Mouse (Mus musculus) cerebellum, postnatal 14 days (tissue): ENCODE measurements around the gene Gigyf2.

Experiments used
- DNase-seq, 2 experiments: peaks; one replicate each; pipeline ENCODE4 v3.0.0; 2021; ENCODE audit warnings: mixed read lengths in 2 of 2

Gene Gigyf2

GRCm38 (mm10) chr1:87326742-87327163 lies at the start of gene Gigyf2:
Gene Gigyf2, plus strand, starts transcription at chr1:87326998.
- peak; percentile 97 to 98 for DNase-seq

DNA sequence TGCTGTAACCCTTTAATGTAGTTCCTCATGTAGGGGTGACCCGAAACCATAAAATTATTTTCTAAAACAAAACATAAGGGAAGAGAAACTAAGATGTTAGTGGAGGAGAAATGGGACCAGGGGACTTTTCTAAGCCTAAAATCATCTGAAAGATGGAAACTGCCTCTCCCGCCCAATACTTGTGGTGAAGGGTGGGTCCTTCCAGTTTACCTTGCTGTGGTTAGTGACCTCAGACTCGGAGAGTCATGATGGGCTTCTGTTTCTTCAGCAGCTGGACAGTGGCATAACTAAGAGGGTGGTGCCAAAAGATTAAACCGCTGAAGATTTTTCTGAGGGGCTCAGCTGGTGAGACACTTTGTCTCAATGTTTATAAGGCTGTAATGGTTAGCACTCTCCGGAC lies 46.5 kb upstream of the Gigyf2 start:
- no peak for DNase-seq

- DNase-seq, result no peak
These were observed 45.0 kb upstream of the Gigyf2 start for GRCm38 (mm10) chr1:87281599-87282412.

DNA sequence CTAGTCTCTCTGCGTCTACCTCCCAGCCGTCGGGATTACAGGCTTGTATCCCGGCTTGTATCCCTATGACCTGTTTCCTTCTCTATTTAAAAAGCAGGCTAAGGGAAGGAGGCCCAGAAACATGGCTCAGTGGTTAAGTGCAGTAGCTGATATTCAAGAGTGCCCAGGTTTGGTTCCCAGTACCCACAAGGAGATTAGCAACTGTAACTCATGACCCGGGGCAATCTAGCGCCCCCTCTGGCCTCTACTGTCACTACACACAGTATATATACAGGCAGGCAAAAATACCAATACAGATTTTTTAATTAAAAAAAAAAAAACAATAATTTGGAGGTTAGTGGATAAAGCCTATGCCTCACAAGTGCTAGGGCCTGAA lies 44.4 kb upstream of the Gigyf2 start:
- DNase-seq, result no peak

DNA sequence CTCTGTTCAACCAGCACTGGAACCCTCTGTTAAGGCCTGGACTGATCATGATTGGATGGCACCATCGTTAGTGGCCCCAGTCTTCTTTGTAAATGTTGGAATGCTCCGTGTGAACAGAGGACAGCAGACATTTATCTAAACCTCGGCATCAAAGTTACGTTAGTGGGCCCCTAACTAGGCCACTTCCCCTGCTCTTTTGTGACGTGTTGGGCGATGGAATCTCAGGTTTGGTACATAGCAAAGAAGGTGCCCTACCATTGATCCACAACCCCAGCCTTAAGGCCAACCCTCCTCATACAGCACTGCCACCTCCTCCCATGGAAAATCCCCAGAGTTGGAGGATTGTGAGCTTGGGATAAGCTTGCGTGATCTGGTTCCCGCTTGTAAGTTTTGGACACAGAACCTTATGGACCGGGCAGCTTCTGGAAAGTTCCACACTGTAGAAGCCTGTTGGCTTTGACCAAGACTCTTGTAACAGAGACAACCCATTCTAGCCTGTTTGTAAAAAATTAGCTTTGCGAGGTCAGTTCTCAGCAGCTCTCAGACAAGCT lies 43.3 kb upstream of the Gigyf2 start:
- no peak for DNase-seq

DNA sequence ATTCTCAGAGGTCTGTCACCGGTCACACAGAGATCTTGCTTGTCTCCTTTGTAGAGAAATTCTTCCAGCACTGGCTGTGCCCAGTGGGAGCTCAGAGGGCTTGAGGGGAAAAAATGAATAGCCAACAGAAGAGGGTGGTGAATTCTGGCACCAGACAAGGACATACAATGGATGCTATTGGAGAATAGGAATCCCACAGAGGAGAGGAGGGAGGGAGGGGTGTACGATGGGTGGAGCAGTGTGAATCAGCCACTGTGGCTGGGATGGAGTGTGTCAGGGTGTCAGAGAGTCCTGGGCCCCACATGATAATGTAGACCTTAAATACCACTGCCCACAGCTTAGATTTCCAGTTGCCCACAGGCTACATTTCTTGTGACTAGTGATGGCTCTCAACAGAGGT lies 39.7 kb upstream of the Gigyf2 start:
- DNase-seq, result no peak

DNA sequence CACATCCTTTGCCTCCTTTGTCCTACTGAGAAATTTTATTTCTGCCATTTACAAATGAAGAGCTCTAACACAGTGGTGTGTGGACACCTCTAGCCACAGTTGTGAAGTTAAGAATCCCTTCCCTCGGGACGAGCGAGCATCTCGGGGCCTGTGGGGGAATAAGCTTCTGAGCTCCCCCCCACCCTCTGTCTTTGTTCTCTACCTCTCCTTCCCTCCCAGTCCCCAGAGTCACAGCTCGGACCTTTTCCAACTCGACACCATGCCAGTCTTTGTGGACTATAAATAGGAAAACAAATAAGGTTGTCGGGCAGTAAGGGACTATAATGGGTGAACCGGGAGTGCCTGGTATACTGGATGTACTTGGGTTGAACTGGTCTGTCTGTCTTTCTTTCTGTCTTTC lies 35.4 kb upstream of the Gigyf2 start:
- peak in 1 of 2 experiments; percentile 43 for DNase-seq

DNA sequence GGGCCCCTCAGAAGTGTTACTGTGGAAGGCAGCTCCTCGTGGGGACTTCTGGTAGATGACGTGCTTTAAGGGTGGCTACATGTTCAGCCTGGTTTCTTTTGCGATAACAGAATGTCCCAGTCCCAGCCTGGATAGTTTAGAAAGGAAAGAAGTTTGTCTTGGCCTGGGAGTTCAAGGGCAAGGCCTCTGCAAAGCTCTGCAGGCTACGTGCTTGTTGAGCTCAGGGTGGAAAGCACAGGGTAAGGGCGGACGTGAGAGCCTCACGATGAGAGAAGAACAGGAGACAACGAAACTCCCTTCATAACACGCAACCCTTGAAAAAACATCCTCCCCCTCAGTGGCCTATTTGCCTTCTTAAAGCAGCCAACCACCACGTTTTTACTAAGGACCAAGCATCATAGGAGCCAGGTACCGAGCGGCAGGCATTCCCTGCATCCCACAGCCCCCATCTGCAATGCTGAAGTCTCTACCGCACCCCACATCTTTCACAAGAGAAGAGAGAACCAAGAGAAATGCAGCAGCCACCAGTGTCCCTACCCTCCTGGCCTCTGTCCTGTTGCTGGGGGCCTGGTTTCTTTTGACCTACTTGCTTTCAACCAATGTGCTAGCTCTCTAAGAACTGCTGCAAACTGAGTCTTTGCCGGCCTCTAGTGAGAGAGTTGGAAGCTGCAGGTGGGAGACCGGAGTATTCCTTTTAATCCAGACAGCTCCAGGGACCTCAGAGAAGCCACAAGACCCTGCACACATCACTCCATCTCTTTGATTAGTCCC lies 34.2 kb upstream of the Gigyf2 start:
- DNase-seq, result peak; percentile 69 to 77

- no peak for DNase-seq
These were observed 32.6 kb upstream of the Gigyf2 start for GRCm38 (mm10) chr1:87294063-87294710.

GRCm38 (mm10) chr1:87294951-87295350 lies 31.8 kb upstream of the Gigyf2 start:
- no peak for DNase-seq

DNA sequence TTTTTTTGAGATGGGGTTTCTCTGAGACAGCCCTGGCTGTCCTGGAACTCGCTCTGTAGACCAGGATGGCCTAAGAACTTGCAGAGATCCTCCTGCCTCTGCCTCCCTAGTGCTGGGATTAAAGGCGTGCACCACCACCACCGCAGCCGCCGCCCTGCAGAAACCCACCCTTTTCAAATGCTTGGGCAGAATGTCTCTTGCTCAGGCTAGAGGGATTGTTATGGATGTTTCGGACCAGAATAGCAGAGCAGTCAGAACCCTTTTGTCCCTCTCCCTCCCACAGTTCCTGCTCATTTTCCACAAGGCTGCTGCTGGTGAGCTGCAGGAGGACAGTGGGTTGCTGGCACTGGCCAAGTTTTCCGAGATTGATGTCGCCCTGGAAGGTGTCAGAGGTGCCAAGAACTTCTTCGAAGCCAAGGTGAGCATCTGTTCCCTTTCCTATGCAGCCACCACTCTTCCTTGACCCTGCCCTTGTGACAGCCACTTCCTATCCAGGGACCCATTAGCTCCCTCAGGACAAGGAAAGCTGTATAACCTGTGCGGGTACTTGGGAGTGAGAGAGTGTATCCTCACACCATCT lies 29.4 kb upstream of the Gigyf2 start:
- DNase-seq, result peak; percentile 63 to 72

GRCm38 (mm10) chr1:87300360-87301286 lies 26.2 kb upstream of the Gigyf2 start:
- DNase-seq, result peak in 1 of 2 experiments; percentile 52

- DNase-seq, result peak; percentile 87 to 92
These were observed 24.8 kb upstream of the Gigyf2 start for GRCm38 (mm10) chr1:87301971-87302370.

DNA sequence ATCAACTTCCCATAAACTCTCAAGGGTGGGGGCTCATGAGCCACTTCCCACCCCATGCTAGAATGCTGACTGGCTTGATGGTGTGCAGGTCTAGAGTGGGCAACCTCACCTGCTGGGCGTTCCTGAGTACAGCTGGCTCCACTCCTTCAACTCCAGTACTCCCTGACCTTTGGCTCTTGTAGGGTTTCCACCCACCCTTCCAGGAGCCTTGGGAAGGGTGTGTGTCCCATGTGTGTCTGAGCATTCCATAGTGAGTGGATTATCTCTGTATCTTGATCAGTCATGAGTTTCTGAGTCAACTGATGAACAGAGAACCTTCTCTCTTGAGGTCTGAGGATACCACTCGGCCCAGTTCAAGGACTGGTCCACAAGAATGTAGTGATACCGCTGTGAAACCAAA lies 17.8 kb upstream of the Gigyf2 start:
- no peak for DNase-seq

GRCm38 (mm10) chr1:87309621-87310020 lies 17.2 kb upstream of the Gigyf2 start:
- DNase-seq, result no peak

DNA sequence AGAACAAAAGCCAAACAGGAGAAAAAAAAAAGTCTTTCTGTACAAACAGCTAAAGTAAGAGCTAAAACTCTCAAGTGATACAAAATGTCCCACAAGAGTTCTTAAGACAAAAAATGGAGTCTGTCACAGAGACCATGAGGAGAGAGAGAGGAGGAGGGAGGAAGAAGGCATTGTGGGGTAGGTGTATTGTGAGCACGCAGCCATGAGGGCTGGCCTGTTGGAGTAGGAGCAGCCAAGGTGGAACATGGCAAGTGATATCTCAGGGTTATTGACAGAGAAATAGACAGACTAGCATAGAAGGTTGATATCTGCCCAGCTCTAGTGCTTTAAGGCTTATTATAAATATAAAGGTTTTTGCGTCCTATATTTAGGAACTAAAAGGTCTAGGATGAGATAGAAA lies 14.1 kb upstream of the Gigyf2 start:
- no peak for DNase-seq

DNA sequence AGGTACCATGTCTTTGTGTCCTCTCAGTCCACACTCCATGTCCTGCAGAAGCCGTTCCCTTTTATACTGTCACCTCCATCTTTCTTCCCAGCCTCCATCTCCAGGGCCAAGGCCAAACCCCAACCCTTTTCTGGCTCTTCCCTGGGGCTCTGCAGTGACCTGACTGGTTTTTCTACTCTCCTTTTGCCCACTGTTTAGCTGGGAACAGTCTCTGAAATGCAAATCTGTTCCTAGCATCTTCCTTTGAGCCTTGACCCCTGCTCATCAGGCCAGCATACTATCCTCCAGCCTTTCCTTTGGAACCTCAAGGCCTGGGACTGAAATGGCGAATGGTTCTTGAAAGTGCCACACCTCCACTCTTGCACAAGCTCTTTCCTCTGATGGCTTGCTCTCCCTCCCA lies 13.7 kb upstream of the Gigyf2 start:
- DNase-seq, result no peak

DNA sequence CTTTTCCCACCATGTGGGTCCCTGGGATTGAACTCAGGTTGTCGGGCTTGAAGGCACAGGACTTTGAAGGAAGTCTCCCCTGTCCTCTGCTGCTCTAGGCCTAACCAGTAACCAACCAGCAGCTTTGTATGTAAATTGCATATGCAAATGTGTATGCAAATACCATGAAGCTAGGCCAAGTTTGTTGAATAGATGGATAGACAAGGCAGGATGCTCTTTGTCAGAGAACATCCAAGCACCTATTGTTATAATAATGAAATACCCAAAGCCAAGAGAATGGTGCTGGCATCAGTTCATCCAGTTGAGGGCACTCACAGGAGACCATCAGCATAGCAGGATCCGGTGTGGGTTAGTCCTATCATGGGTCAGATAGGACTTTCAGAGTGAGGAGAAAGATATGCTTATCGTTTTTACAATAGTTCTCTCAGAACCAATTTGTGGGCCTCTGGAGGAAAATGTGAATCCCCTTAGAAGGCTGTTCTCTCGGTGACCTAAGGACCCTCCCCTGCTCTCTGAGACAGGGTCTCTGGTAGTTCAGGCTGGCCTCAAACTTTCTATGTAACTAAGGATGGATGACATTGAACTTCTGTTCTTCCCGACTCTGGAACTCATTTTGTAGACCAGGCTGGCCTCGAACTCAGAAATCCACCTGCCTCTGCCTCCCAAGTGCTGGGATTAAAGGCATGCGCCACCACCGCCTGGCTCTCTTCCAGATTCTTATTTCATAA lies 12.8 kb upstream of the Gigyf2 start:
- DNase-seq, result no peak

DNA sequence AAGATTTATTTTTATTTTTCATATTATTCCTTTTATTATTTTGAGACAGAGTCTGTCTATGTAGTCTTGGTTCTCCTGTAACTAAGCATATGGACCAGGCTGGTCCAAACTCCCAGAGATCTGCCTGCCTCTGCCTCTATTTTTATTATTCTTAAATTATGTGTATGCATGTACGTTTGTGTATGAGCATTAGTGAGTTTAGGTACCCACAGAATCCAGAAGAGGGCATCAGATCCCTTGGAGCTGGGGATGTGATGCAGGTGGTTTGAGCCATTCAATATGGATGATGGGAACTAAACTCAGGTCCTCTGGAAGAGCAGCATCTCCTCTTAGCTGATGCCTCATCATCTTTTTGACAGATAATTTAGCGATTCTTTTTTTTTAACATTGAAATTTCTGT lies 11.4 kb upstream of the Gigyf2 start:
- DNase-seq, result no peak

DNA sequence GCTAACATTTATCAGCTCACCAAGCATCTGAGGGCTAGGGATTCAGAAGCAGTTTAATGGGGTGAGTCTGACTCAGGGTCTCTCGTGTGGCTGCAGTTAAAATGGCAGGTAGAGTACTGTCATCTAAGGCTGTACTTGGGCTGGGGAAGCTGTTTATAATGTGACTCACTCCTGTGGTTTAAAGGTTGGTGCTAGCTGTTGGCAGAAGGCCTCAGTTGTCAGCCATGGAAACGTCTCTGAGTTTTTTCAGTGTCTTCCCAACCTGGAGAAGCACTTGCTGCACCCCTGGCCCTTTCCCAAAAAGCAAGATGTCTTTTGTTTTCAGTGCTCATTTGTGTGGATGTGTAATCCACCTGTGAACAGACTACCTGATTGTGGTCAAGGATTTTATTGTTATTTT lies 10.9 kb upstream of the Gigyf2 start:
- DNase-seq, result no peak

GRCm38 (mm10) chr1:87316672-87317071 lies 10.1 kb upstream of the Gigyf2 start:
- DNase-seq, result peak; percentile 71 to 77
